Mouse (Mus musculus) ES-Bruce4 (cell line): ENCODE measurements around the gene Dpp8. TPM values are rescaled to one million over a fixed set of nuclear protein-coding genes. Genes with fewer than 3 reads are reported as not detected.

Source experiments
- H3K27ac ChIP-seq: 2 replicates; pipeline ENCODE4 v1.5.1; 2012; ENCODE audit warnings: low read length, inconsistent platforms; ENCODE audit not compliant: insufficient read depth
- H3K27me3 ChIP-seq: 2 replicates; pipeline ENCODE4 v1.6.1; 2012; ENCODE audit warnings: mild to moderate bottlenecking, low read length, inconsistent platforms; ENCODE audit not compliant: control insufficient read depth, poor library complexity, insufficient read depth, severe bottlenecking
- H3K36me3 ChIP-seq: 2 replicates; pipeline ENCODE4 v1.6.1; 2012; ENCODE audit warnings: inconsistent platforms, mild to moderate bottlenecking, low read length, moderate library complexity; ENCODE audit not compliant: control insufficient read depth, poor library complexity, insufficient read depth, severe bottlenecking
- H3K4me1 ChIP-seq: one replicate; pipeline ENCODE4 v1.8.1; 2011; ENCODE audit warnings: low read length; ENCODE audit not compliant: control insufficient read depth, insufficient read depth
- H3K4me3 ChIP-seq: 2 replicates; pipeline ENCODE4 v1.5.1; 2011; ENCODE audit warnings: low read depth, mild to moderate bottlenecking, low read length
- H3K9ac ChIP-seq: 2 replicates; pipeline ENCODE4 v1.6.1; 2012; ENCODE audit warnings: low read depth, mild to moderate bottlenecking, inconsistent platforms; ENCODE audit not compliant: poor library complexity, severe bottlenecking
- H3K9me3 ChIP-seq: replicated peaks from 2 replicates; pipeline ENCODE4 v1.6.1; 2012; ENCODE audit warnings: mild to moderate bottlenecking, low read length, inconsistent platforms; ENCODE audit not compliant: control insufficient read depth, poor library complexity, insufficient read depth, severe bottlenecking
- CTCF ChIP-seq: IDR thresholded peaks from one replicate; pipeline ENCODE4 v1.8.1; 2011; ENCODE audit warnings: low read depth, low read length
- EP300 ChIP-seq: IDR thresholded peaks from 2 replicates; pipeline ENCODE4 v1.6.1; 2011; ENCODE audit warnings: low read depth, low read length; ENCODE audit not compliant: insufficient read depth
- POLR2A ChIP-seq: IDR thresholded peaks from one replicate; pipeline ENCODE4 v1.8.1; 2011; ENCODE audit warnings: low read length; ENCODE audit not compliant: insufficient read depth
- polyA plus RNA-seq: library from polyadenylated mRNA; stranded (reverse); fragments of >200 nt; gene quantifications from 2 replicates; pipeline ENCODE4 v1.2.4, GENCODE M21; 2011; ENCODE audit warnings: low read depth; ENCODE audit not compliant: missing spikeins, insufficient read depth, insufficient read length

The Dpp8 gene
- polyA plus RNA-seq, 1 experiment, result 44.5 TPM

DNA sequence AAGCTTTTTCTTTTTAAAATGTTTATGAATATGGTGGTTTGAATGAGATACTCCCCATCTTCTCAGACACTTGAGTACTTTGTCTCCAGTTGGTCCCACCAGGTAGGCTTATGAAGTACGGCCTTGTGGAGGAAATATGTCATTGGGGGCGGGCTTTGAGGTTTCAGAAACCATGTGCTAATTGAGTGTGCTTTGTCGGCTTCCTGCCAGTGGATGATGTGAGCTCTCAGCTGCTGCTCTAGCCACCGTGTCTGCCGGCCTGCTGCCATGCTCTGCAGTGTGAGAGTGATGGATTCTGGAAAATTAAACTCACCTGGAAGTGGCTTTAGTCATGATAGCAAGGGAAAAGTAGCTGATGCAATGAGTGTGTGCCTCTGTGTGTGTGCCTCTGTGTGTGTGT is 55.3 kb downstream of the Dpp8 start:
- H3K4me3 ChIP-seq, result no peak overlapping the region
- no peaks in the 10 kb centered on the region for H3K9me3 ChIP-seq
- H3K36me3 ChIP-seq, result no peaks in the 10 kb centered on the region
- H3K4me1 ChIP-seq, result peaks cover 3% of the 10 kb centered on the region
- no peak overlapping the region for H3K27ac ChIP-seq
- no peaks in the 10 kb centered on the region for H3K27me3 ChIP-seq
- no peak for TF ChIP-seq EP300
- TF ChIP-seq POLR2A, result no peak
- TF ChIP-seq CTCF, result no peak
- no peak overlapping the region for H3K9ac ChIP-seq

DNA sequence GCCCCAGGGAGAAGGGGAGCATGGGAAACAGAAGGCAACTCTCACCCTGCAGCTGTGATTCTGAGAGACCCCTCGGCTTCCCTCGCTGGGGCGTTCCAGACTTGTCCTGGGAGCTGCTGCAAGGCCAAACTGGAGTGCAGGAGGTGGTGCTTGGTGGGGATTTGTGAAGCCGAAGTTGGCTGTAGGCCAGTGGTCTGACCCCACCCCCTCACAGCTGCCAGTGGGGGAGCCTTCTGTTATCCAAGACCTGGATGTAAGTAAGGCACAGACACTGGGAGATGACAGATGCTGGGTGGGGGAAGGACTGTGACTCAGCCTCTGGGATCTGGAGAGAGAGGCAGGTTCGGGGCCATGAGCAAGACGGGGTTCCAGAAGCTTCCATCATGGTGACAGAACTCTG is 62.0 kb downstream of the Dpp8 start:
- H3K4me3 ChIP-seq, result no peak overlapping the region
- no peaks in the 10 kb centered on the region for H3K27me3 ChIP-seq
- no peak for TF ChIP-seq POLR2A
- TF ChIP-seq EP300, result 0 out of 2 replicates have a peak, but pooled peaks have one; percentile 33
- no peak for TF ChIP-seq CTCF
- H3K36me3 ChIP-seq, result no peaks in the 10 kb centered on the region
- H3K4me1 ChIP-seq, result no peaks in the 10 kb centered on the region
- H3K27ac ChIP-seq, result no peak overlapping the region
- H3K9me3 ChIP-seq, result no peaks in the 10 kb centered on the region
- no peak overlapping the region for H3K9ac ChIP-seq

DNA sequence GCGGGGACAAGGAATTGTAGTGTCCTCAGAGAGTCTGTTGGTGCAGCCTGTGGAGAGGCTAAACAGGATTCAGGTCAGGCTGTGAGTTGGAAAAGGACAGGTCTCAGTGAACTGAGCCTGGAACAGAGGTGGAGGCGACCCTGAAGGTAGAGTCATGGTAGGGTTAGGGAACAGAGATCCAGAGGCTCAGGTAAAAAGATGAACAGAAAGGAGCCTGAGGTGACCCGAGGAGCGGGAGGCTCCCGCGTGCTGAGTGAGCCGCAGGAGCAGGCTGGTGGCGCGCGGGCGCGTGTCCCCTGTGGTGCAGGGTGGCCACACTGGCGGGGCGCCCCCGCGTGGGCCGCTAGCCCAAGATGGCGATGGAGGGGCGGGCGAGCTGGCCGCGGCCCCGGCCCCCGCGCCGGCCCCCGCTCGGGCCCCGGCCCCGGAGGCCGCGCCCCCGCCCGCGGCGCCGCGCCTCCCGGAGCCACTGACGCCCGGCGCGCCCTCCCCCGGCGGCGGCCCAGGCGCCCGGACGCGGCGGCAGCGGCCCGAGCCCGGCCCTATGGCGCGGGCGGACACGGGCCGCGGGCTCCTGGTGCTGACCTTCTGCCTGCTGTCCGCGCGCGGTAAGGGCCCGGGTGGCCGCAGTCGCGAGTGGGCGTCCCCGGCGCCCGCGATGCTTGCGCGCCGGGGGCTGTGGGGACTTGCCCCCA is 68.9 kb downstream of the Dpp8 start, which contains the start of gene Igdcc4:
Gene Igdcc4 (plus strand): TSS at position 496 of the 695 bp plus-strand sequence.
- Histone ChIP-seq H3K4me1 (peaks cover 4% of the 10 kb centered on the region), H3K27ac (no peak within 1 kb of the TSS), H3K27me3 (0 out of 2 replicates have a peak, but pooled peaks cover 1% of the 10 kb centered on the region), H3K9me3 (peaks cover 6% of the 10 kb centered on the region; the same call in 1 of the 2 replicates), H3K4me3 (peak within 1 kb of the TSS; percentile 66), H3K9ac (peak within 1 kb of the TSS; percentile 44), H3K36me3 (no peaks in the 10 kb centered on the region)
- no peak for TF ChIP-seq CTCF
- TF ChIP-seq EP300, result no peak
- no peak for TF ChIP-seq POLR2A

- Histone ChIP-seq H3K9ac (peak overlapping the region; percentile 44), H3K27ac (no peak overlapping the region), H3K36me3 (no peaks in the 10 kb centered on the region), H3K4me3 (peak overlapping the region; percentile 66), H3K9me3 (peaks cover 6% of the 10 kb centered on the region; the same call in 1 of the 2 replicates), H3K27me3 (0 out of 2 replicates have a peak, but pooled peaks cover 1% of the 10 kb centered on the region), H3K4me1 (peaks cover 4% of the 10 kb centered on the region)
- TF ChIP-seq EP300 (no peak), POLR2A (no peak), CTCF (no peak)
Observed at GRCm38 (mm10) chr9:65101686-65102376, 69.6 kb downstream of the Dpp8 start.

DNA sequence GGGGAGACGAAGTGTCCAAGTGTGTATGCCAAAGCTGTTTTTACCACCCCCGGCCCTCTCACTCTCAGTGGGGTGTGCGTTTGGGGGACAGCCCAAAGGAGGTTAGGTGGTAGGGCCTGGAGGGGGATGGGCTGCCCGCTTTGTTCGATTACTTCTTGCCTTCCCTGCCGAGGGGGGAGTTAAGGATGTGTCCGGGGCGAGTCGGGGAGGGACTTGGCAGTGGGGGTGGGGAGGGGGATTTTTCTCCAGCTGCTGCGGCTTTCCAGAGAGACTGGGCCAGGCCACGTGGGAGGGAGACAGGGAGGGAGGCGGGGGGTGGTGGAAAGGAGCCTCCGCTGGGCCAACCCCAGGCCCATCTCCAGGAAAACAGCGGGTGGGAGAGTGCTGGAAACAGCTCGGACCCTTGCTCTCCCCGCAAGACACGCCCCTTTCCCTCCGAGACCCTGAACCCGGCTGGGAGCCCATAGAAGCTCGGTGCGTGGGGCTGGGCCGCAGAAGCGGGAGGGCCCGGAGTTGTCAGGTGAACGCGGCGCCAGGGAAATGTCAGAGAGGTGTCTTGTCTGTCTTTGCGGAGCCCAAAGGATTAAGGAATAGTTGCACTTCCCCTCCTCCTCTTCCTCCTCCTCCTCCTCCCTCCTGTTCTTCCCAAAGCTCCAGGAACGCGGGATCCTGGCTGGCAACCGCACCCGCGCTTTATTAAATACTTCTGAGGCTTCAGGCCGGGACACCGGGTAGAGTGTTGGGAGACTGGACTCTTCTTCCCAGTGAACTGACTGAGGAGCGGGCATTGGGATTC is 70.4 kb downstream of the Dpp8 start:
- TF ChIP-seq CTCF, result no peak
- peak; percentile 35; the same call in 1 of the 2 replicates for TF ChIP-seq EP300
- H3K9me3 ChIP-seq, result peaks cover 6% of the 10 kb centered on the region; the same call in 1 of the 2 replicates
- H3K27me3 ChIP-seq, result 0 out of 2 replicates have a peak, but pooled peaks cover 1% of the 10 kb centered on the region
- H3K27ac ChIP-seq, result 0 out of 2 replicates have a peak overlapping the region, but pooled peaks have one; percentile 2
- H3K9ac ChIP-seq, result peak overlapping the region; percentile 44
- no peaks in the 10 kb centered on the region for H3K36me3 ChIP-seq
- peak overlapping the region; percentile 66 for H3K4me3 ChIP-seq
- H3K4me1 ChIP-seq, result peaks cover 4% of the 10 kb centered on the region
